Mouse (Mus musculus): Measurements from ENCODE around the gene Zfp334. TPM values are rescaled to one million over a fixed set of nuclear protein-coding genes. Genes with fewer than 3 reads are reported as not detected.
A peak's percentile ranks its signal among the peaks of the same experiment; 100 is the strongest.

The Zfp334 gene
- total RNA-seq (2022): 1 to 10 TPM; 1.9 to 2.4 (median 2.2) TPM

GRCm38 (mm10) chr2:165387844-165388495 lies at the start of gene Zfp334:
TSS of gene Zfp334 (minus strand) at chr2:165388259.
- peak; percentile 87 to 91 for DNase-seq (ENCODE audit: low spot score in 2 of 2)

- DNase-seq (ENCODE audit: low spot score in 2 of 2): no peak
Measured at GRCm38 (mm10) chr2:165428694-165429093, 40.6 kb upstream of the Zfp334 start.

GRCm38 (mm10) chr2:165420195-165420594 lies 32.1 kb upstream of the Zfp334 start:
- DNase-seq (ENCODE audit: low spot score in 2 of 2): no peak

GRCm38 (mm10) chr2:165419670-165420111 lies 31.6 kb upstream of the Zfp334 start:
- no peak for DNase-seq (ENCODE audit: low spot score in 2 of 2)

- no peak for DNase-seq (ENCODE audit: low spot score in 2 of 2)
Measured at GRCm38 (mm10) chr2:165418577-165418976, 30.5 kb upstream of the Zfp334 start.

GRCm38 (mm10) chr2:165417291-165417690 lies 29.2 kb upstream of the Zfp334 start:
- DNase-seq (ENCODE audit: low spot score in 2 of 2): no peak

- DNase-seq (ENCODE audit: low spot score in 2 of 2): no peak
Measured at GRCm38 (mm10) chr2:165415795-165416194, 27.7 kb upstream of the Zfp334 start.

- no peak for DNase-seq (ENCODE audit: low spot score in 2 of 2)
Measured at GRCm38 (mm10) chr2:165415141-165415721, 27.2 kb upstream of the Zfp334 start.

- no peak for DNase-seq (ENCODE audit: low spot score in 2 of 2)
Measured at GRCm38 (mm10) chr2:165414321-165414720, 26.3 kb upstream of the Zfp334 start.

- no peak for DNase-seq (ENCODE audit: low spot score in 2 of 2)
Measured at GRCm38 (mm10) chr2:165413884-165414283, 25.8 kb upstream of the Zfp334 start.

- peak; percentile 65 to 67 for DNase-seq (ENCODE audit: low spot score in 2 of 2)
Measured at GRCm38 (mm10) chr2:165407700-165408301, 19.7 kb upstream of the Zfp334 start.

- no peak for DNase-seq (ENCODE audit: low spot score in 2 of 2)
Measured at GRCm38 (mm10) chr2:165405351-165405750, 17.3 kb upstream of the Zfp334 start.

GRCm38 (mm10) chr2:165404951-165405350 lies 16.9 kb upstream of the Zfp334 start:
- DNase-seq (ENCODE audit: low spot score in 2 of 2): no peak

GRCm38 (mm10) chr2:165398164-165398785 lies 10.2 kb upstream of the Zfp334 start:
- DNase-seq (ENCODE audit: low spot score in 2 of 2): no peak

GRCm38 (mm10) chr2:165397502-165398163 lies 9.6 kb upstream of the Zfp334 start:
- peak; percentile 44 to 57 for DNase-seq (ENCODE audit: low spot score in 2 of 2)

- DNase-seq (ENCODE audit: low spot score in 2 of 2): peak; percentile 40 to 42
Measured at GRCm38 (mm10) chr2:165396831-165397501, 8.9 kb upstream of the Zfp334 start.

- DNase-seq (ENCODE audit: low spot score in 2 of 2): no peak
Measured at GRCm38 (mm10) chr2:165392156-165392555, 4.1 kb upstream of the Zfp334 start.

- DNase-seq (ENCODE audit: low spot score in 2 of 2): peak in 1 of 2 experiments; percentile 28
Measured at GRCm38 (mm10) chr2:165391561-165391960, 3.5 kb upstream of the Zfp334 start.

- no peak for DNase-seq (ENCODE audit: low spot score in 2 of 2)
Measured at GRCm38 (mm10) chr2:165389299-165389952, 1.4 kb upstream of the Zfp334 start.

- no peak for DNase-seq (ENCODE audit: low spot score in 2 of 2)
Measured at GRCm38 (mm10) chr2:165387370-165387769, 689 bp downstream of the Zfp334 start.

GRCm38 (mm10) chr2:165380050-165380449 lies 8.0 kb downstream of the Zfp334 start:
- no peak for DNase-seq (ENCODE audit: low spot score in 2 of 2)
